Mouse (Mus musculus) lung, postnatal 0 days (tissue): ENCODE results near the gene 0610009B22Rik. TPM values are rescaled to one million over a fixed set of nuclear protein-coding genes. Genes with fewer than 3 reads are reported as not detected.
"Not testable (repeated sequence)": the region's sequence is repeated elsewhere in the genome, so short reads cannot be mapped to it uniquely, and the experiment has no call there.

Experiments
- ATAC-seq: fragments of 200-750 bp; cut with Nextera tagmentation; 2 replicates; pipeline ENCODE4 v1.8.0; 2017; ENCODE audit warnings: moderate library complexity
- DNase-seq: peaks from one replicate; pipeline ENCODE4 v3.0.0-alpha.2; 2016; ENCODE audit warnings: low spot score
- H3K27ac ChIP-seq: fragments of 300-500 bp; sonication (generic); 2 replicates; pipeline ENCODE4 v1.5.1; 2014; ENCODE audit warnings: antibody characterized with exemption, mild to moderate bottlenecking, low read length, mixed read lengths
- H3K27me3 ChIP-seq: fragments of 300-500 bp; sonication (generic); replicated peaks from 2 replicates; pipeline ENCODE4 v1.6.1; 2014; ENCODE audit warnings: low read length, mixed read lengths; ENCODE audit not compliant: insufficient read depth
- H3K36me3 ChIP-seq: fragments of 300-500 bp; sonication (generic); 2 replicates; pipeline ENCODE4 v1.6.1; 2014; ENCODE audit warnings: low read length, mixed read lengths; ENCODE audit not compliant: insufficient read depth
- H3K4me1 ChIP-seq: fragments of 300-500 bp; sonication (generic); 2 replicates; pipeline ENCODE4 v1.6.1; 2014; ENCODE audit warnings: antibody characterized with exemption, low read depth, low read length, mixed read lengths; ENCODE audit not compliant: insufficient read depth
- H3K4me2 ChIP-seq: fragments of 300-500 bp; sonication (generic); replicated peaks from 2 replicates; pipeline ENCODE4 v1.6.1; 2014; ENCODE audit warnings: low read depth, mild to moderate bottlenecking, low read length, moderate library complexity, mixed read lengths
- H3K4me3 ChIP-seq: fragments of 300-500 bp; sonication (generic); 2 replicates; pipeline ENCODE4 v1.5.1; 2014; ENCODE audit warnings: low read depth, low read length
- H3K9ac ChIP-seq: fragments of 300-500 bp; sonication (generic); replicated peaks from 2 replicates; pipeline ENCODE4 v1.6.1; 2014; ENCODE audit warnings: low read depth, mild to moderate bottlenecking
- H3K9me3 ChIP-seq: fragments of 300-500 bp; sonication (generic); 2 replicates; pipeline ENCODE4 v1.6.1; 2016; ENCODE audit warnings: low read length, mixed read lengths
- CTCF ChIP-seq: IDR thresholded peaks from 2 replicates; pipeline ENCODE4 v1.5.1; 2016; ENCODE audit warnings: antibody characterized with exemption, mild to moderate bottlenecking
- EP300 ChIP-seq: IDR thresholded peaks from 2 replicates; pipeline ENCODE4 v1.6.1; 2016; ENCODE audit warnings: antibody characterized with exemption, mild to moderate bottlenecking, control low read depth
- WGBS: fragments of 180-500 bp; shearing (Covaris S2); extraction: QIAGEN DNeasy Blood & Tissue Kit; methylation state at CpG from one replicate; pipeline ENCODE4 v1.1.7; 2014; 5-methylcytosine and 5-hydroxymethylcytosine counted together
- polyA plus RNA-seq: library from polyadenylated mRNA; unstranded; fragments of >200 nt; fragmentation: Nextera tagmentation; extraction: Ambion mirVana; gene quantifications from 2 replicates; pipeline ENCODE4 v1.2.1, GENCODE M21; 2015

Gene 0610009B22Rik
- polyA plus RNA-seq = 90.6 and 95.9 TPM in 2 replicates

GRCm38 (mm10) chr11:51688330-51689328, at the start of gene 0610009B22Rik:
Gene 0610009B22Rik (minus strand): TSS chr11:51688874.
- Histone ChIP-seq H3K9me3 (no peaks in the 10 kb centered on the region), H3K9ac (peak within 1 kb of the TSS; percentile 77), H3K27ac (peak within 1 kb of the TSS; percentile 99), H3K4me1 (no peaks in the 10 kb centered on the region), H3K27me3 (no peaks in the 10 kb centered on the region), H3K4me3 (peak within 1 kb of the TSS; percentile 56), H3K4me2 (peak within 1 kb of the TSS; percentile 71), H3K36me3 (0 out of 2 replicates have a peak, but pooled peaks cover 3% of the 10 kb centered on the region)
- no peak for TF ChIP-seq CTCF
- peak; percentile 58 for TF ChIP-seq EP300
- ATAC-seq (peak; percentile 99), DNase-seq (peak; percentile 100)
- WGBS = under 1% methylated on average over 60 of the region's 60 CpGs

GRCm38 (mm10) chr11:51734218-51734617, 45.5 kb upstream of the 0610009B22Rik start:
- H3K27me3 ChIP-seq, DNase-seq, H3K9ac ChIP-seq, ATAC-seq, H3K4me1 ChIP-seq, H3K4me2 ChIP-seq, H3K27ac ChIP-seq, H3K9me3 ChIP-seq, H3K4me3 ChIP-seq: not testable (repeated sequence)
- 95% methylated on average over 11 of the region's 13 CpGs for WGBS
- peaks cover 13% of the 10 kb centered on the region for H3K36me3 ChIP-seq

GRCm38 (mm10) chr11:51732883-51733282, 44.2 kb upstream of the 0610009B22Rik start:
- DNase-seq = no peak
- Histone ChIP-seq H3K27me3 (no peaks in the 10 kb centered on the region), H3K27ac (no peak overlapping the region), H3K36me3 (peaks cover 13% of the 10 kb centered on the region), H3K9me3 (no peaks in the 10 kb centered on the region), H3K4me3 (no peak overlapping the region), H3K4me2 (no peak overlapping the region), H3K4me1 (no peaks in the 10 kb centered on the region), H3K9ac (no peak overlapping the region)
- no peak for ATAC-seq
- 90% methylated on average over 1 of the region's 1 CpGs for WGBS
- TF ChIP-seq CTCF (no peak), EP300 (no peak)

DNA sequence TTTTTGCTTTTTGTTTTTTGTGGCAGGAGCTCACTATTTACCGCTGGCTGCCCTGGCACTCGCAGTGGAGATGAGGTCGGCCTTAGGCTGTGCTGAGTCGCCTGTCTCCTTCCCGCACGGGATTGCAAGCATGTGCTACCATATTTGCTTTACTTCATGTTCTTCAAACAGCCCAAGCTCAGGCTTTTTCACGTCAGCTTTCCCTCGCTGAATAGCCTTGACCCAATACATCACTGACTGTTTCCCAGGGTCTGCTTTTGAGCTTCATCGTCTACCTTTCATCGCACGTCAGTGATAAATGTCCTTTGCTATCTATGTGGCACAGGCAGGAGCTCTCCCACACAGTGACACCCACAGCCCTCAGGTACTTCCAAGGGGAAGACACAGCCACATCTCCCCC, 32.4 kb upstream of the 0610009B22Rik start:
- no peak for TF ChIP-seq EP300
- Histone ChIP-seq H3K36me3 (peaks cover 47% of the 10 kb centered on the region), H3K9me3 (no peaks in the 10 kb centered on the region), H3K4me1 (no peaks in the 10 kb centered on the region), H3K27me3 (no peaks in the 10 kb centered on the region), H3K4me3 (no peak overlapping the region), H3K9ac (no peak overlapping the region), H3K4me2 (no peak overlapping the region), H3K27ac (no peak overlapping the region)
- DNase-seq (no peak), ATAC-seq (no peak)
- 90% methylated on average over 11 of the region's 11 CpGs for WGBS

GRCm38 (mm10) chr11:51707080-51707479, 18.4 kb upstream of the 0610009B22Rik start:
- Histone ChIP-seq H3K36me3 (peaks cover 34% of the 10 kb centered on the region), H3K27me3 (no peaks in the 10 kb centered on the region), H3K9ac (no peak overlapping the region), H3K4me3 (no peak overlapping the region), H3K4me2 (no peak overlapping the region), H3K4me1 (no peaks in the 10 kb centered on the region), H3K27ac (no peak overlapping the region), H3K9me3 (no peaks in the 10 kb centered on the region)
- 94% methylated on average over 13 of the region's 13 CpGs for WGBS
- ATAC-seq = no peak
- TF ChIP-seq CTCF (no peak), EP300 (no peak)
- DNase-seq = no peak

DNA sequence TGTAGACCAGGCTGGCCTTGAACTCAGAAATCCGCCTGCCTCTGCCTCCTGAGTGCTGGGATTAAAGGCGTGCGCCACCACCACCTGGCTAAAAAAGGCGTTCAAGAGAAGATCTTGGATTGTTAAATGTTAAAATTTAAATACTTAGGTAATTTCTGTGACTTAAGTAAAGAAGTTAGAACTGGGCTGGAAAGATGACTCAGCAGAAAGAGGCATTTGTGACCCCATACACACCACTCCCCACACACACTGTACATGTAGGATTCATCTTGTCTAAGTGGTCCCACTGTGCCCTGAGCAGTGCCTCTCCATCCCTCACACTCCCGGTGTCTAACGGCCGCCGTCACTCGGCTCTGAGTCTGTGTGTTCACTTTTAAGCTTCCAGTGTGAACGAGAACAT, 17.8 kb upstream of the 0610009B22Rik start:
- whole genome bisulfite sequencing = 95% methylated on average over 10 of the region's 10 CpGs
- Histone ChIP-seq H3K9ac (no peak overlapping the region), H3K27me3 (no peaks in the 10 kb centered on the region), H3K4me3 (no peak overlapping the region), H3K9me3 (no peaks in the 10 kb centered on the region), H3K4me1 (no peaks in the 10 kb centered on the region), H3K4me2 (no peak overlapping the region), H3K27ac (no peak overlapping the region), H3K36me3 (peaks cover 29% of the 10 kb centered on the region; the same call in 1 of the 2 replicates)
- DNase-seq (no peak), ATAC-seq (no peak)
- no peak for TF ChIP-seq CTCF
- TF ChIP-seq EP300 = no peak
